Mouse (Mus musculus): Measurements from ENCODE around the gene Supt4a. TPM values are rescaled to one million over a fixed set of nuclear protein-coding genes. Genes with fewer than 3 reads are reported as not detected.

Gene Supt4a
- total RNA-seq, 2 experiments from 2014 or later, result 67.8 to 77.6 TPM

GRCm38 (mm10) chr11:87751491-87751966, 14.2 kb downstream of the Supt4a start:
- no peak for DNase-seq

GRCm38 (mm10) chr11:87752307-87752706, 15.0 kb downstream of the Supt4a start:
- DNase-seq, result no peak

GRCm38 (mm10) chr11:87753255-87753654, 15.9 kb downstream of the Supt4a start:
- no peak for DNase-seq

GRCm38 (mm10) chr11:87753891-87754501, 16.6 kb downstream of the Supt4a start:
- DNase-seq, result no peak

- no peak for DNase-seq
Observed at GRCm38 (mm10) chr11:87754603-87755002, 17.3 kb downstream of the Supt4a start.

GRCm38 (mm10) chr11:87755360-87756017, 18.1 kb downstream of the Supt4a start:
- DNase-seq, result peak; percentile 44

- DNase-seq, result no peak
Observed at GRCm38 (mm10) chr11:87756251-87756820, 19.0 kb downstream of the Supt4a start.

- no peak for DNase-seq
Observed at GRCm38 (mm10) chr11:87757001-87757954, 19.9 kb downstream of the Supt4a start.

GRCm38 (mm10) chr11:87758161-87758911, 21.0 kb downstream of the Supt4a start:
- DNase-seq, result no peak

GRCm38 (mm10) chr11:87758957-87759608, 21.7 kb downstream of the Supt4a start:
- DNase-seq, result no peak

GRCm38 (mm10) chr11:87759609-87760005, 22.3 kb downstream of the Supt4a start:
- DNase-seq, result no peak

GRCm38 (mm10) chr11:87760301-87761081, 23.1 kb downstream of the Supt4a start, which contains the start of gene Tspoap1:
Gene Tspoap1 (plus strand): TSS chr11:87760541.
- no peak for DNase-seq

GRCm38 (mm10) chr11:87761181-87761721, 23.9 kb downstream of the Supt4a start:
- DNase-seq, result no peak

- no peak for DNase-seq
Observed at GRCm38 (mm10) chr11:87761806-87762701, 24.7 kb downstream of the Supt4a start.

GRCm38 (mm10) chr11:87762702-87763385, 25.5 kb downstream of the Supt4a start:
- DNase-seq, result no peak

- DNase-seq, result peak; percentile 46
Observed at GRCm38 (mm10) chr11:87763511-87763987, 26.2 kb downstream of the Supt4a start.

- peak; percentile 61 for DNase-seq
Observed at GRCm38 (mm10) chr11:87763988-87764876, 26.9 kb downstream of the Supt4a start.

All from adrenal gland, postnatal 10 days (tissue).